Mouse (Mus musculus) right cerebral cortex, postnatal 4 days (tissue): ENCODE measurements around the gene Armc9.

Source experiments
- DNase-seq: peaks from one replicate; pipeline ENCODE4 v3.0.0-alpha.2; 2022

Armc9 gene

GRCm38 (mm10) chr1:86285295-86285694, 130.7 kb downstream of the Armc9 start:
- no peak for DNase-seq

- no peak for DNase-seq
These were observed 132.9 kb downstream of the Armc9 start for GRCm38 (mm10) chr1:86287473-86287872.

- no peak for DNase-seq
These were observed 135.9 kb downstream of the Armc9 start for GRCm38 (mm10) chr1:86290452-86290851.

- DNase-seq, result no peak
These were observed 138.5 kb downstream of the Armc9 start for GRCm38 (mm10) chr1:86293091-86293490.

- no peak for DNase-seq
These were observed 139.3 kb downstream of the Armc9 start for GRCm38 (mm10) chr1:86293868-86294267.

- DNase-seq, result peak; percentile 20
These were observed 139.9 kb downstream of the Armc9 start for GRCm38 (mm10) chr1:86294472-86294871.

- DNase-seq, result no peak
These were observed 145.5 kb downstream of the Armc9 start for GRCm38 (mm10) chr1:86300093-86300492.

GRCm38 (mm10) chr1:86300731-86301130, 146.2 kb downstream of the Armc9 start:
- no peak for DNase-seq

- no peak for DNase-seq
These were observed 146.9 kb downstream of the Armc9 start for GRCm38 (mm10) chr1:86301221-86302091.

GRCm38 (mm10) chr1:86302532-86302931, 148.0 kb downstream of the Armc9 start, which contains the start of gene B3gnt7:
Gene B3gnt7 (plus strand): TSS chr1:86302832.
- no peak for DNase-seq

GRCm38 (mm10) chr1:86303063-86303872, 148.7 kb downstream of the Armc9 start:
- DNase-seq, result peak; percentile 74

- DNase-seq, result peak; percentile 27
These were observed 149.3 kb downstream of the Armc9 start for GRCm38 (mm10) chr1:86303873-86304250.

GRCm38 (mm10) chr1:86306686-86307085, 152.1 kb downstream of the Armc9 start:
- DNase-seq, result no peak

GRCm38 (mm10) chr1:86307177-86307762, 152.7 kb downstream of the Armc9 start:
- no peak for DNase-seq

- no peak for DNase-seq
These were observed 153.5 kb downstream of the Armc9 start for GRCm38 (mm10) chr1:86307871-86308641.

- no peak for DNase-seq
These were observed 154.8 kb downstream of the Armc9 start for GRCm38 (mm10) chr1:86309270-86309833.

- DNase-seq, result no peak
These were observed 156.1 kb downstream of the Armc9 start for GRCm38 (mm10) chr1:86310536-86311310.

GRCm38 (mm10) chr1:86311467-86312005, 157.0 kb downstream of the Armc9 start:
- no peak for DNase-seq

- DNase-seq, result no peak
These were observed 157.7 kb downstream of the Armc9 start for GRCm38 (mm10) chr1:86312269-86312668.

GRCm38 (mm10) chr1:86313096-86313771, 158.7 kb downstream of the Armc9 start:
- no peak for DNase-seq

- DNase-seq, result peak; percentile 48
These were observed 159.2 kb downstream of the Armc9 start for GRCm38 (mm10) chr1:86313772-86314125.
